Mouse (Mus musculus) brain, embryonic 14.5 days (tissue): ENCODE measurements at regions not wholly inside any gene's neighbourhood (a gene's known extent, or its start where the extent isn't known, plus 50 kb on each side); places are given as distances from the start of the nearest gene placed in this dataset.

Experiments used
- CTCF ChIP-seq: fragments of 200-500 bp; IDR thresholded peaks from 2 replicates; pipeline ENCODE4 v1.5.1; 2012; ENCODE audit warnings: inconsistent platforms, mild to moderate bottlenecking, moderate library complexity, borderline replicate concordance; ENCODE audit not compliant: insufficient read depth, insufficient read length; ENCODE audit errors: extremely low read depth
- POLR2A ChIP-seq: fragments of 200-500 bp; IDR thresholded peaks from 2 replicates; pipeline ENCODE4 v1.6.1; 2012; ENCODE audit warnings: mild to moderate bottlenecking, inconsistent platforms, borderline replicate concordance; ENCODE audit not compliant: poor library complexity, insufficient read depth, insufficient read length, severe bottlenecking; ENCODE audit errors: extremely low read depth

DNA sequence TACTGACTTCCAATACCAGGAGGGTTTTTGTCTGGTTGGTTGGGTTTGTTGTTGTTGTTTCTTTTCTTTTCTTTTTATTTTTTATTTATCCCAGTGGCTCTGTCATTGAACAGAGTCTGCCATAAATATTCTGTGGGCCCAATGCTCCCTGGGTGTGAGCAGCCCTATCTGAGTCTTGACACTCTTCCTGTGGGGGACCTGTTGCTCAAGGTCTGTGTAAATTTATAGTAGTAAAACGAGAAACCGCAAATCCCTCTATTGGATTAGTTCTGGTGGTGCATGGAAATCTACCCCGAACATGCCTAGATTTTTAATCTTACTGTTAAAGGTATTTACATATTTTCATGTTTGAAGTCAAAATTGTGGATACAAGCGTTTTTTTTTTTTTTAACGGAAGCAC, 395.2 kb downstream of the Atp23 start:
- TF ChIP-seq CTCF (no peak), POLR2A (no peak)
